Mouse (Mus musculus): ENCODE measurements at regions not wholly inside any gene's neighbourhood (a gene's known extent, or its start where the extent isn't known, plus 50 kb on each side); places are given as distances from the start of the nearest gene placed in this dataset.

DNA sequence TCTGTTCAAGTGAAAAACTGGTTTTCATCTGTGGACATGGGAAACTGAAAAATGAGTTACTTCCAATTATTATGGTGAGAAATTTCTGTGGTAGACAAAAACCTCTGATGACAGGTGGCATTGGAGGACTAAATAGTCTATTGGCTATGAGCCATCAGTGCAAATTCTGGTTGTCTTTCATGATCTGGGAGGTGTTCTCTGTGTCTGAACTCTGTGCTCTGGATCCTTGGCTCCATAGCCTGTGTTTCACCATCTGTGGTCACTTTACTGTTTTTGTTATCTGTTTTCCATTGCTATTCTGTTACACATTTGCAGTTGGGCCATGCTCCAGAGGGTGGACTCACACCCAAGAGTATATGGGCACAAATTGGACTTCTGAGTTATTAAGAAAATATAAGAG, 359.9 kb downstream of the Btg1 start:
- no peaks in the 10 kb centered on the region for H3K27me3 ChIP-seq
- H3K27ac ChIP-seq, result no peak overlapping the region
- H3K9me3 ChIP-seq, result no peaks in the 10 kb centered on the region
- H3K9ac ChIP-seq, result no peak overlapping the region
- no peak overlapping the region for H3K4me2 ChIP-seq
- no peak overlapping the region for H3K4me3 ChIP-seq
- H3K36me3 ChIP-seq, result no peaks in the 10 kb centered on the region
- no peak for ATAC-seq (ENCODE audit: insufficient number of reproducible peaks, insufficient read depth, low FRiP score, low TSS enrichment, low read depth)
- peaks cover 12% of the 10 kb centered on the region; the same call in 1 of the 2 replicates for H3K4me1 ChIP-seq

- Histone ChIP-seq H3K27me3 (no peaks in the 10 kb centered on the region), H3K9me3 (no peaks in the 10 kb centered on the region), H3K4me1 (0 out of 2 replicates have a peak, but pooled peaks cover 7% of the 10 kb centered on the region), H3K27ac (no peak overlapping the region), H3K4me2 (no peak overlapping the region), H3K36me3 (no peaks in the 10 kb centered on the region), H3K4me3 (no peak overlapping the region), H3K9ac (no peak overlapping the region)
- no peak for ATAC-seq (ENCODE audit: insufficient number of reproducible peaks, insufficient read depth, low FRiP score, low TSS enrichment, low read depth)
- 57% methylated on average over 3 of the region's 3 CpGs for WGBS
These were observed 363.7 kb downstream of the Btg1 start for GRCm38 (mm10) chr10:96980494-96980831.

DNA sequence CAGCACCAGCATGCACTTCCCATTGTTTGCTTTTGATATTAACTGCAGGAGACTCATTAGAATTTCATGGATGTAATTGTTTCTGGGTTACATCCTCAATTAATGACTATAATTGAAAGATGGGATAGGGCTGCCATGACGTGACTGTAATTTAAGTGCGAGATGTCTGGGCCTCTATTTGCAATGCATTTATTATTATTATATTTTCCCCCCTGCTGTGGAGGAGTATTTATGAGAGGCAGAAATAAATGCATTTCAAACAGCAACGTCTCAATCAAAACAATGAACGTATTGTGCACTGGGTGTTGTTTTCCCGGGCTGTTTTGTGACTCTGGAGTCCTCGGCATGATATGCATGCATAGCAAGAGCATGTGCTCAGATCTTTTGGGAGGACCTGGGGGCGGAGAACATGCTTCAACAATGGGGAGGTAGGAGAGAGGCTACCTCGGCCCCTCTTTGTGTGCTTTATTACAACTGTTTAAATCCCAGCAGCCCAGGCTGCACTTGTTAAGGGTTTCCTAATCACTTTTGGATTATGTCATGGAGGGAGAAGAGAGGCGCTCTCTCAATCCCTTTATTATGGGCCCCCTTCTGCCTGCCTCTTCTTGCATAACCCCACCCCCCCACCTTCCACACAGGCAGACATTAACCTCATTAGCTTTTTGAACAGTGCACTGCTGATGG, 364.2 kb downstream of the Btg1 start:
- H3K27ac ChIP-seq, result 0 out of 2 replicates have a peak overlapping the region, but pooled peaks have one; percentile 16
- H3K4me3 ChIP-seq, result no peak overlapping the region
- H3K4me1 ChIP-seq, result 0 out of 2 replicates have a peak, but pooled peaks cover 7% of the 10 kb centered on the region
- H3K27me3 ChIP-seq, result no peaks in the 10 kb centered on the region
- no peak overlapping the region for H3K4me2 ChIP-seq
- ATAC-seq (ENCODE audit: insufficient number of reproducible peaks, insufficient read depth, low FRiP score, low TSS enrichment, low read depth), result no peak
- WGBS, result 48% methylated on average over 9 of the region's 9 CpGs
- H3K9me3 ChIP-seq, result no peaks in the 10 kb centered on the region
- H3K36me3 ChIP-seq, result no peaks in the 10 kb centered on the region
- no peak overlapping the region for H3K9ac ChIP-seq

DNA sequence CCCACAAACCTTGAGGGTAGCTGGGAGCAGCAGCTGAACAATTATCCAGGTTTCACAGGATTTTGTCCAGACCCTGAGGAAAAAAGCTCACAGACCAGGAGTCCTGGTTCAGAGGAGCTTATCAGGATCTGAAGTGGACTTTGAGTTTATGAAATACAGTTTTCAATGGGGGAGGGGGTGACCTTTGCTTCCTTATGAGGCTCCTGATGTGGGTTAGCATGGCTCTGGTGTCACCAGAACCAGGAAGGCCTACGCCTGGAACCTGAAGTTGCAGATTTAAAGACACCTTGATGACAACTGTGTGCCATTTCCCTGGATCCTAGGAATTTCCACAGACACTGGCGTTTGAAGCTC, 364.7 kb downstream of the Btg1 start:
- Histone ChIP-seq H3K4me2 (no peak overlapping the region), H3K27ac (no peak overlapping the region), H3K9me3 (no peaks in the 10 kb centered on the region), H3K27me3 (no peaks in the 10 kb centered on the region), H3K9ac (no peak overlapping the region), H3K4me3 (no peak overlapping the region), H3K36me3 (no peaks in the 10 kb centered on the region), H3K4me1 (0 out of 2 replicates have a peak, but pooled peaks cover 7% of the 10 kb centered on the region)
- 79% methylated on average over 2 of the region's 2 CpGs for WGBS
- ATAC-seq (ENCODE audit: insufficient number of reproducible peaks, insufficient read depth, low FRiP score, low TSS enrichment, low read depth), result no peak

- H3K4me1 ChIP-seq, result no peaks in the 10 kb centered on the region
- no peak overlapping the region for H3K4me2 ChIP-seq
- H3K9me3 ChIP-seq, result no peaks in the 10 kb centered on the region
- H3K9ac ChIP-seq, result no peak overlapping the region
- H3K36me3 ChIP-seq, result no peaks in the 10 kb centered on the region
- H3K27ac ChIP-seq, result no peak overlapping the region
- ATAC-seq (ENCODE audit: insufficient number of reproducible peaks, insufficient read depth, low FRiP score, low TSS enrichment, low read depth), result no peak
- H3K4me3 ChIP-seq, result no peak overlapping the region
- H3K27me3 ChIP-seq, result no peaks in the 10 kb centered on the region
These were observed 384.1 kb downstream of the Btg1 start for GRCm38 (mm10) chr10:97000871-97001270.

DNA sequence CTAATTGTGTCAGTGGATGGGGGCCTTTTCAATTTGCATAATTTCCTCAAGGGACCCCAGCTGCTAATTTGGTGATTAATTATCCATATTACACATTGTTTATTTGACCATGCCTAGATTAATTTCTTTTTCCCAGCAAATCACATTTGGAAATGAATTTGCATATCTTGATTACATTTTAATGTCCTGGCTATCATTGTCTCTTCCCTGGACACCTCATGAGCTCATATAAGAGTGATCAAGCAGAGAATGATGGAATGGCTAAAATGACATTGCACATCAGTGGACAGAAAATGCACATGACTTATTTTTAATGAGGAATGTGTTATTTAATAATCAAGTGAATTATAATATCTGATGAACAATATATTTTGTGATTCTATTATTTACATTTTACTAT, 392.1 kb downstream of the Btg1 start:
- no peaks in the 10 kb centered on the region for H3K27me3 ChIP-seq
- no peaks in the 10 kb centered on the region for H3K36me3 ChIP-seq
- H3K9me3 ChIP-seq, result no peaks in the 10 kb centered on the region
- H3K4me3 ChIP-seq, result no peak overlapping the region
- H3K9ac ChIP-seq, result no peak overlapping the region
- H3K27ac ChIP-seq, result no peak overlapping the region
- H3K4me1 ChIP-seq, result no peaks in the 10 kb centered on the region
- no peak for ATAC-seq (ENCODE audit: insufficient number of reproducible peaks, insufficient read depth, low FRiP score, low TSS enrichment, low read depth)
- H3K4me2 ChIP-seq, result no peak overlapping the region

GRCm38 (mm10) chr10:97009859-97010258, 393.1 kb downstream of the Btg1 start:
- 84% methylated on average over 1 of the region's 1 CpGs for WGBS
- Histone ChIP-seq H3K4me1 (no peaks in the 10 kb centered on the region), H3K27ac (no peak overlapping the region), H3K4me2 (no peak overlapping the region), H3K4me3 (no peak overlapping the region), H3K9me3 (no peaks in the 10 kb centered on the region), H3K9ac (no peak overlapping the region), H3K36me3 (no peaks in the 10 kb centered on the region), H3K27me3 (no peaks in the 10 kb centered on the region)
- ATAC-seq (ENCODE audit: insufficient number of reproducible peaks, insufficient read depth, low FRiP score, low TSS enrichment, low read depth), result no peak

GRCm38 (mm10) chr10:97018641-97019040, 401.8 kb downstream of the Btg1 start:
- Histone ChIP-seq H3K4me1 (no peaks in the 10 kb centered on the region), H3K9me3 (no peaks in the 10 kb centered on the region), H3K9ac (no peak overlapping the region), H3K4me3 (no peak overlapping the region), H3K27ac (no peak overlapping the region), H3K27me3 (no peaks in the 10 kb centered on the region), H3K36me3 (no peaks in the 10 kb centered on the region), H3K4me2 (no peak overlapping the region)
- WGBS, result 70% methylated on average over 3 of the region's 3 CpGs
- no peak for ATAC-seq (ENCODE audit: insufficient number of reproducible peaks, insufficient read depth, low FRiP score, low TSS enrichment, low read depth)

- Histone ChIP-seq H3K4me3 (no peak overlapping the region), H3K9ac (no peak overlapping the region), H3K4me1 (no peaks in the 10 kb centered on the region), H3K36me3 (no peaks in the 10 kb centered on the region), H3K27ac (no peak overlapping the region), H3K4me2 (no peak overlapping the region), H3K9me3 (no peaks in the 10 kb centered on the region), H3K27me3 (no peaks in the 10 kb centered on the region)
- 66% methylated on average over 5 of the region's 5 CpGs for WGBS
- no peak for ATAC-seq (ENCODE audit: insufficient number of reproducible peaks, insufficient read depth, low FRiP score, low TSS enrichment, low read depth)
These were observed 412.0 kb downstream of the Btg1 start for GRCm38 (mm10) chr10:97028776-97029175.

DNA sequence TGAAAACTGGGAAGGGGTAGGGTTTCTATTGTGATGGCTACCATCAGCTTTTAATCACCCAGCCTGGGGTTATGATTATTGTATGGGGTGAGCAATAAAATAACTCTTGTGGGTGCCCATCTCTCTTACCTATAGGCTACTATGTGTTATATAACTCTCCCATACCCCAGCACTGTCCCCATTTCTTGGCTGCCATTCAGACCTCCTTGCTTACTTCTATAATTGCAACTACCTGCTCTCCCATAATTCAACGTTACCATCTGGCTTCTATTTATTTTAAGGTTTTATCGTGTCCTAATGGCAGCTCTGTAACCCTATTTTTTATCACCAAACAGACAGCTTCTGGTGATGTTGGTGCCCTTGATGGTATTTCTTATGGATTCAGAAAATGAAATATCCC, 414.2 kb downstream of the Btg1 start:
- no peak overlapping the region for H3K27ac ChIP-seq
- WGBS, result 65% methylated on average over 2 of the region's 2 CpGs

DNA sequence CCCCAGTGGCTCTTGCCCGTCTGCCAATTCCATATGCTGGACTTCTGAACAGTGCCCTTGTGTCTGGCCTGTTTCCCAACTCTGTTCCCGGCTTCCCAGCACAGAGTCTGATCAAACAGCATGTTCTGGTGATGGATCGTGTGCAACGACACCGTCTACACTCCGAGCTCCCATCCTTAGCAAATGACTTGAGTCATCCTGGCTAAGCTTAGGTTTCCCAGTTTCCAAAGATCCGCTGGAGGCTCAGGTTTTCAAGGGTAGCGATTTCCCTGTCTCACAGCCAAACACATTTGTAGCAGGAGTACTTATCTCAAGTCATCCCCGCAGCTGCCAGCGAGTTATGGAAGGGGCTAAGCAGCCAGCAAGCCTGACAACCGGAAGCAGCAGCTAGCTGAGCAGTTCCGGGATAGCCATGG, 418.6 kb downstream of the Btg1 start:
- Histone ChIP-seq H3K4me3 (no peak overlapping the region), H3K4me1 (no peaks in the 10 kb centered on the region), H3K36me3 (no peaks in the 10 kb centered on the region), H3K27me3 (no peaks in the 10 kb centered on the region), H3K9me3 (no peaks in the 10 kb centered on the region), H3K4me2 (no peak overlapping the region), H3K27ac (no peak overlapping the region), H3K9ac (no peak overlapping the region)
- 77% methylated on average over 12 of the region's 12 CpGs for WGBS
- no peak for ATAC-seq (ENCODE audit: insufficient number of reproducible peaks, insufficient read depth, low FRiP score, low TSS enrichment, low read depth)

More for the DNA sequence above, 414.2 kb downstream of the Btg1 start:
- Histone ChIP-seq H3K4me1 (no peaks in the 10 kb centered on the region), H3K9me3 (no peaks in the 10 kb centered on the region), H3K27me3 (no peaks in the 10 kb centered on the region), H3K4me3 (no peak overlapping the region), H3K4me2 (no peak overlapping the region), H3K36me3 (no peaks in the 10 kb centered on the region), H3K9ac (no peak overlapping the region)
- no peak for ATAC-seq (ENCODE audit: insufficient number of reproducible peaks, insufficient read depth, low FRiP score, low TSS enrichment, low read depth)

DNA sequence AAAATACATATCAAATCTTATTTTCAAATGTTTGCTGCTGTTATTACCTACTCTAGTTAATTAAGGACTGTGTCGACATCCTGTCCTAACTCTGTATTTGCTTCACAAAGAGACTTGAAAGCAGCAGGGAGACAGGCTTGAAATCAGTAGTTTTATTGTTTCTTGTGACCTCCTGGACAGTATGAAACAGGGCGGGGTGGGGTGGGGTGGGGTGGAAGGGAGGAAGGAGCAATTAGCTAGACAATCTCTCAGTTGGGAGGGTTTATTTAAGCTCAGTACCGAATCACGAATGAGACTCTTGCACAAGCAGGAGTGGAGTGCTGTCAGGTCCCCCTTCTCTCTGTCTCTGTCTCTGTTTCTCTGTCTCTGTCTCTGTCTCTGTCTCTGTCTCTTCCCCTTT, 421.2 kb downstream of the Btg1 start:
- ATAC-seq (ENCODE audit: insufficient number of reproducible peaks, insufficient read depth, low FRiP score, low TSS enrichment, low read depth), result no peak
- Histone ChIP-seq H3K36me3 (no peaks in the 10 kb centered on the region), H3K4me2 (no peak overlapping the region), H3K4me1 (no peaks in the 10 kb centered on the region), H3K27me3 (no peaks in the 10 kb centered on the region), H3K27ac (no peak overlapping the region), H3K9me3 (no peaks in the 10 kb centered on the region), H3K9ac (no peak overlapping the region), H3K4me3 (no peak overlapping the region)
- 36% methylated on average over 4 of the region's 4 CpGs for WGBS

DNA sequence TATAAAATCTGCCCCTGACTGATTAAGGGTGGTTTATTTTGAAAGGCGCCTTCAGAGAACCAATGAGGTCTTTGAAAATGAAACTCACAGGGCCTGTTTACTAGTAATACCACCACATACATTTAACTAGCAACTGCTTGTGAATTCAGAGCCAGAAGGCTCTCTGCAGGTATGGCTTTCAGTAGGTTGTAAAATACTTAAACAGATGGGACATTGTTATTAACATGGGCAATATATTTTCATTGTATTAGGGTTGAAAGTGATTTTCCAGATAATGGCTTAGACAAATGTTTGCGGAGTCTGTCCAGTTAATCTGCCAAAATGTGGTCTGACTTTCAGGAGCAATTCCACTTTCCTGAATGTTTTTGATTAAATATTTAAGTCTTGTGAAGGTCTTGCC, 430.8 kb downstream of the Btg1 start:
- ATAC-seq (ENCODE audit: insufficient number of reproducible peaks, insufficient read depth, low FRiP score, low TSS enrichment, low read depth), result no peak
- H3K4me2 ChIP-seq, result no peak overlapping the region

More for the DNA sequence above, 430.8 kb downstream of the Btg1 start:
- Histone ChIP-seq H3K9ac (no peak overlapping the region), H3K4me1 (no peaks in the 10 kb centered on the region), H3K36me3 (no peaks in the 10 kb centered on the region), H3K27ac (no peak overlapping the region), H3K27me3 (no peaks in the 10 kb centered on the region), H3K9me3 (no peaks in the 10 kb centered on the region), H3K4me3 (no peak overlapping the region)
- WGBS, result 86% methylated on average over 2 of the region's 2 CpGs

Data from embryonic facial prominence, embryonic 13.5 days (tissue).